Mouse (Mus musculus) midbrain, embryonic 12.5 days (tissue): ENCODE results near the gene Ppp2ca. TPM values are rescaled to one million over a fixed set of nuclear protein-coding genes. Genes with fewer than 3 reads are reported as not detected.
A peak's percentile ranks its signal among the peaks of the same experiment; 100 is the strongest.
"Not testable (repeated sequence)": the region's sequence is repeated elsewhere in the genome, so short reads cannot be mapped to it uniquely, and the experiment has no call there.

Experiments used
- ATAC-seq: fragments of 200-750 bp; cut with Nextera tagmentation; 2 replicates; pipeline ENCODE4 v1.8.0; 2017; ENCODE audit warnings: low read depth, moderate TSS enrichment, moderate library complexity; ENCODE audit not compliant: low FRiP score
- H3K27ac ChIP-seq: fragments of 300-500 bp; sonication (generic); replicated peaks from 2 replicates; pipeline ENCODE4 v1.5.1; 2016; ENCODE audit warnings: mild to moderate bottlenecking
- H3K27me3 ChIP-seq: fragments of 300-500 bp; sonication (generic); 2 replicates; pipeline ENCODE4 v1.6.1; 2016; ENCODE audit warnings: mild to moderate bottlenecking
- H3K36me3 ChIP-seq: fragments of 300-500 bp; sonication (generic); 2 replicates; pipeline ENCODE4 v1.6.1; 2016
- H3K4me1 ChIP-seq: fragments of 300-500 bp; sonication (generic); 2 replicates; pipeline ENCODE4 v1.6.1; 2016
- H3K4me2 ChIP-seq: fragments of 300-500 bp; sonication (generic); replicated peaks from 2 replicates; pipeline ENCODE4 v1.6.1; 2016; ENCODE audit warnings: mild to moderate bottlenecking, moderate library complexity
- H3K4me3 ChIP-seq: fragments of 300-500 bp; sonication (generic); 2 replicates; pipeline ENCODE4 v1.5.1; 2016; ENCODE audit warnings: mild to moderate bottlenecking
- H3K9ac ChIP-seq: fragments of 300-500 bp; sonication (generic); replicated peaks from 2 replicates; pipeline ENCODE4 v1.6.1; 2016; ENCODE audit warnings: mild to moderate bottlenecking, moderate library complexity
- H3K9me3 ChIP-seq: fragments of 300-500 bp; sonication (generic); 2 replicates; pipeline ENCODE4 v1.6.1; 2016; ENCODE audit warnings: mild to moderate bottlenecking
- WGBS: fragments of 180-500 bp; shearing (Covaris S2); methylation state at CpG from one replicate; pipeline ENCODE4 v1.1.7; 2016; 5-methylcytosine and 5-hydroxymethylcytosine counted together
- polyA plus RNA-seq: library from polyadenylated mRNA; unstranded; fragments of >200 nt; fragmentation: Nextera tagmentation; extraction: Ambion mirVana; gene quantifications from 2 replicates; pipeline ENCODE4 v1.2.1, GENCODE M21; 2016

Ppp2ca gene
- polyA plus RNA-seq, 1 experiment from 2014 or later: 128 TPM

DNA sequence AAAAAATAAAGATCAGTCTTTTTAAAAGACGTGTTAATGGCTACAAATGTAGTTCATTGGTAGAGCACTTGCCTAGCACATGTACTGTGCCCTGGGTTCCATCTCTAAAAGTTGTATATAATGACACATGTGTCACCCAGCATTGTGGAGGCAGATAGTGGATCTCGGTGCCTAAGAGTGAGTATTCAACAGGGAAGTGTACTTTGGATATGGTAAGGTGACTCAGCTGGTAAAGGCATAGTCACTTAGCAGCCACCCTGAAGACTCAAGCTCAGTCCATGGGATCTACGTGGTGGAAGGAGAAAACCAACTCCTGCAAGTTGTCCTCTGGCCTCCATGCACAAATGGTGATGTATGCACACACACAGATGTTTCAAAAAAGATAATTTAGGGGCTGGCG is 26.0 kb downstream of the Ppp2ca start:
- Histone ChIP-seq H3K9me3 (0 out of 2 replicates have a peak, but pooled peaks cover 4% of the 10 kb centered on the region), H3K4me3 (no peak overlapping the region), H3K27me3 (no peaks in the 10 kb centered on the region), H3K9ac (no peak overlapping the region), H3K4me1 (no peaks in the 10 kb centered on the region), H3K4me2 (no peak overlapping the region), H3K27ac (no peak overlapping the region), H3K36me3 (peaks cover 56% of the 10 kb centered on the region)
- no peak for ATAC-seq
- 92% methylated on average over 4 of the region's 4 CpGs for WGBS

DNA sequence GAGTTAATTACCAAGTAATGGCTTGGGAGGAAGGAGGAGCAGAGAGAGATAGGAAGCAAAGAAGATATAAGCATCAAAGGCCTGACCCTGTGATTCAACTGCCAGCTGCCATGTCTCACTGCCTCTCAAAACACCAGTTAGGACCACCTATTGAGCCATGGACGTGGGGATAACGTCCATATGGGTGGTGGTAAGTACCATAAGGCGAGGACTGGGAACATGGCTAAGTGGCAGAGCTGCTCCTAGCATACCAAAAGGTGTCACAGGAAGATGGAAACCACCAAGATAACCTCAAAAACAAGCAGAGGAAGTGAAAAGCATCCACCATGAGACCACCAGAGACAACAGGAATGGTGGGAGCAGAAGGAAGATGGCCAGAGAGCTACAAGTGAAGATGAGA is 28.7 kb downstream of the Ppp2ca start:
- peaks cover 32% of the 10 kb centered on the region for H3K36me3 ChIP-seq
- no peaks in the 10 kb centered on the region for H3K9me3 ChIP-seq
- WGBS: 80% methylated on average over 3 of the region's 3 CpGs
- no peak overlapping the region for H3K27ac ChIP-seq
- H3K4me3 ChIP-seq: no peak overlapping the region
- H3K4me1 ChIP-seq: no peaks in the 10 kb centered on the region
- ATAC-seq: no peak
- H3K4me2 ChIP-seq: no peak overlapping the region
- no peak overlapping the region for H3K9ac ChIP-seq
- no peaks in the 10 kb centered on the region for H3K27me3 ChIP-seq

DNA sequence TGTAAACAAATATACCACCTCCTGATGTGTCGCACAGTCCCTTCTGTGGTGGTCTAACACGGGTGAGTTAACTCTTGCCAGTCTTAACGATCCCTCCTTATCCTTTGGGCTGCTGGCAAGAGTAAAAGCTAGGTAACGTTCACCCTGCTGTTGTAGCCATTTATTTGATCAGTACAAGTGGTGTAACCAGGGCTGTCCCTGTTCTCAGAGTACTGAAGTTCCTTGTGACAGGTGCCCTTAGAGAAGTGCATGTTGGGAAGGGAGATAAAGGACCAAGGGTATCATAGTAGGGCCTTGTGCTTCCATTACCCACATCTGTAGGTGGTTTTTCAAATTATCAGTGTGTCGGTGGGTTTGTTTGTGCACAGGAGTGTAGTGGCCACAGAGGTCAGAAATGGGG is 29.3 kb downstream of the Ppp2ca start:
- Histone ChIP-seq H3K27ac (peak overlapping the region; percentile 52; the same call in 1 of the 2 replicates), H3K9me3 (no peaks in the 10 kb centered on the region), H3K36me3 (peaks cover 26% of the 10 kb centered on the region), H3K4me3 (no peak overlapping the region), H3K4me1 (no peaks in the 10 kb centered on the region), H3K9ac (no peak overlapping the region), H3K4me2 (no peak overlapping the region), H3K27me3 (no peaks in the 10 kb centered on the region)
- ATAC-seq: no peak
- WGBS: 74% methylated on average over 5 of the region's 5 CpGs

DNA sequence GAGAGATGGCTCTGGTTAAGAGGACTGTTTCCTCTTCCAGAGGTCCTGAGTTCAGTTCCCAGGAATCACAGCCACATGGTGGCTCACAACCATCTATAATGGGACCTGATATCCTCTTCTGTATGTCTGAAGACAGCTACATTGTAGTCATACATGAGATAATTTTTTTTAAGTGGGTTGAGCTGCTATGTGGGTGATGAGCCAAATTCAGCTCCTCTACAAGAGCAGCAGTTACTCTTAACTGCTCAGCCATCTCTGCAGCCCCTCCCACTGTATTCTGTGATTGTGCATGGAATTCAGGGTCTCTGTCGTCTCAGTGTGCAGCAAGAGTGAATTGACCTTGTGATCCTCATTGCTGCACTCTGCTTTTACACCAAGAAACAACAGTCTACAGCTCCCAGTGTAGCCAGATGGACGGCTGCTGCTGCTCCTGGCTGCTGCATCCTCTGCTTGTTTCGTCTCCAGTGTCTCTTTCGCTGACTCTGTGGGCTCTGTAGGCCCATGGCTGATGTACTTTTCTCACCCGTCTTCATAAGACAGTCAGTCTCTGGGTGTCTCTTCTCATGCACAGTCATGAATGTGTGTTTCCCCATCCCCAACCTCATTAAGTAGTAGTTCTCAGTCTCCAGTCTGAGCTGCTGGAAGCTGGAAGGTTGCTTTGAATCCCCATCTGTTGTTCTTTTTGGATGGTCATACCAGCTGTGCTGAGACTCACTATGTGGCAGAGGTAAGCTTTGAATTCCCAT is 30.0 kb downstream of the Ppp2ca start:
- Histone ChIP-seq H3K4me3 (no peak overlapping the region), H3K27ac (peak overlapping the region; percentile 52), H3K4me1 (no peaks in the 10 kb centered on the region), H3K9me3 (no peaks in the 10 kb centered on the region), H3K4me2 (no peak overlapping the region), H3K9ac (no peak overlapping the region), H3K27me3 (no peaks in the 10 kb centered on the region), H3K36me3 (peaks cover 20% of the 10 kb centered on the region)
- 68% methylated on average over 5 of the region's 5 CpGs for WGBS
- no peak for ATAC-seq

DNA sequence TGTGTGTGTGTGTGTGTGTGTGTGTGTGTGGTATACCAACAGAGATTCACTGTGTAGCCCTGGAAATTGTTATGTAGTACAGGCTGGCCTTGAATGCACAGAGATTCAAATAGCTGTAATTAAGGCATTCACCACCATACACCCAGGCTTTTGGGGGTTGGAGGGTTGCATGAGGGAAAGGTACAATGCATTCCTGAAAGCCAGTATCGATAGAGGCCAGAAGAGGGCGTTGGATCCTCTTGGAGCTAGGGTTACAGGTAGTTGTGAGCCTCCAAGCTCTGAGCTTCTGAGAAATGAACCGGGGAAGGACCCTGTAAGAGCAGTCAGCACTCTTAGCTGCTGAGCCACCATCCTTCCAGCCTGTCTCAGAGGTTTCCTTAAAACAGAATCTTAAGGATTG is 30.7 kb downstream of the Ppp2ca start:
- Histone ChIP-seq H3K27me3 (no peaks in the 10 kb centered on the region), H3K36me3 (peaks cover 15% of the 10 kb centered on the region), H3K9ac (no peak overlapping the region), H3K9me3 (0 out of 2 replicates have a peak, but pooled peaks cover 2% of the 10 kb centered on the region), H3K4me3 (no peak overlapping the region), H3K27ac (0 out of 2 replicates have a peak overlapping the region, but pooled peaks have one; percentile 52), H3K4me2 (no peak overlapping the region), H3K4me1 (no peaks in the 10 kb centered on the region)
- no peak for ATAC-seq
- 31% methylated on average over 3 of the region's 3 CpGs for WGBS

DNA sequence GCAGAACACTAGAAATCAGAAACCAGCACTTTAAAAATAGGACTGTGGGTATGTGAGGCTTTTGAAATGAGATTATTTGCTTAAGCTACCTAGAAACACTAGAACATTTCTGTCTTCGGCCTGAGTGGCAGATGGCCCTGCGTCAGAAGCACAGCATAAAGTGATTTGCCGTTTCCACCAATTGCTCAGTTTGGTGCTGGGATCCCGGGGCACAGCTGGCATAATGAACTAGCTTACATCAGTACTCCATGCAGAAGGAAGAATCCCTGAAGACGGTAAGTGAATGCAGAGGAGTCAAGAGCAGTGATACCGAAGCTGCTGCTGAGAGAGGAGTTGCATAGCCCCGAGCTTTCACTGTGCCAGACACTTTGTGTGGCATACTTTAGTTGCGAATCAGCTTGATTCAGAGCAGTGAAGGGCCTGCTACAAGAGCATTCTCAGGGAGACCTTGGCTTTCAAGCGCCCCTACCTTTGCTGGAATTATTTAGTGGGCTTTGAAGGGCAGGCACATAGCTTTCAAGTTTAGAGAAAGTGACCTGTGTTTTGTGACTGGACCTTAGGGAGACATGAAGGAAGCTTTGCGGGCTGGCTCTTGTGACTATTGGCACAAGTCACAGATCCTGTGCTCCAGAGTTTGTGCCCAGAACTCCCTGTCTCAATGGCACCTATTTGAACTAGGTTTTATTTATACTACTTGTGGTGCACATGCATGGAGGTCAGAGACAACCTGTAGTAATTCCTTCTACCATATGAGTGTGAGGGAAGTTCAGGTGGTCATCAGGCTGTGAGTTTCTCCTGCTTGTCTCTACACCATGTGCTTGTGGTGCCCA is 31.4 kb downstream of the Ppp2ca start:
- H3K9me3 ChIP-seq: 0 out of 2 replicates have a peak, but pooled peaks cover 2% of the 10 kb centered on the region
- no peak overlapping the region for H3K4me2 ChIP-seq
- H3K36me3 ChIP-seq: peaks cover 8% of the 10 kb centered on the region
- no peaks in the 10 kb centered on the region for H3K27me3 ChIP-seq
- 80% methylated on average over 10 of the region's 10 CpGs for WGBS
- no peak overlapping the region for H3K4me3 ChIP-seq
- no peak overlapping the region for H3K9ac ChIP-seq
- H3K4me1 ChIP-seq: no peaks in the 10 kb centered on the region
- H3K27ac ChIP-seq: no peak overlapping the region
- ATAC-seq: no peak

DNA sequence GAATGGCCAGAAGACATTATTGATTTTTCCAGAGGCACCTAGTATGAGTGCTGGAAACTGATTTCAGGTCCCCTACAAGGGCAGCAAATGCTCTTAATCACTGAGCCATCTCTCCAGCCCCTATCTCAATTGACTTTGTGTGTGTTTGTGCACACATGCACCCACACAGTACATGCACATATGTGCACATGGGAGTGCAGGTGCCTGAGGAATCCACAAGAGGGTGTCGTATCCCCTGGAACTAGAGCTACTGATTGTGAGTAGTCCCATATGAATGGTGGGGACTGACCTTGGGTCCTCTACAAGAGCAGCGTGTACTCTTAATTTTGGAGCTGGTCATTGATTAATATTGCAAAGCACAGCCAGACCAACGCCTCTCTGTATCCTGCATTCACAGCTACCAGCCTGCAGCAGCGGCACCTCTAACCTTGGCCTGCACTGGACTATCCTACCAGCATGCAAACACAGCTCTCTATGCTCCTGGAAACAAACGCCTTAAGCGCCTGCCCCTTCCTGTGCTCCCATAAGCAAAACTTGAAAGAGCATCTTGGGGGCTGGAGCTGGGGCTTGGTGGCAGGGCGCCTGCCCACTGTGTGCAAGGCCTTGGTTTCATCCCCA is 32.1 kb downstream of the Ppp2ca start:
- no peaks in the 10 kb centered on the region for H3K27me3 ChIP-seq
- no peak overlapping the region for H3K4me2 ChIP-seq
- WGBS: 86% methylated on average over 7 of the region's 7 CpGs
- H3K9ac ChIP-seq: no peak overlapping the region
- no peak for ATAC-seq
- H3K9me3 ChIP-seq: peaks cover 8% of the 10 kb centered on the region; the same call in 1 of the 2 replicates
- 0 out of 2 replicates have a peak, but pooled peaks cover 1% of the 10 kb centered on the region for H3K36me3 ChIP-seq
- no peaks in the 10 kb centered on the region for H3K4me1 ChIP-seq
- H3K27ac ChIP-seq: no peak overlapping the region
- no peak overlapping the region for H3K4me3 ChIP-seq

DNA sequence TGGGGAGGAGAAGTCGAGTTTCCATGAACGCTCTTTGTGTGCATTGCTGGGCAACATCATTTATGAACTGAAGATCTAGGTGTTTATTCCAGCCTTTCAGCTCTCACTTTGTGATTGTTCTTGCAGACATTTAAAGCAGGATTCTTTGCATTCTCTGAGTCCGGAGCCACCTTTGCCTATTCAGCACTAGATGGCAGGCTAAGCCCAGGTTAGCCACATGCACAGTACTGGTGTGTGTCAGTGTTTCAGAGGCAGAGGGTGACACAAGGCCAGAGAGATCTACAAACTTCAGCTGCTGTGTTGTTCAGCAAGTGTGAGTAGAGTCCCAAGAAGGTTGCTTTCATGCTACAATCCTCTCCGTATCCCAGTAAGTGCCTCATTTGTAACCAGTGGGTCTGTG is 45.2 kb downstream of the Ppp2ca start:
- not testable (repeated sequence) for H3K27ac ChIP-seq, H3K4me1 ChIP-seq, H3K9ac ChIP-seq, H3K4me2 ChIP-seq, H3K4me3 ChIP-seq, H3K9me3 ChIP-seq, H3K27me3 ChIP-seq, ATAC-seq, H3K36me3 ChIP-seq
- WGBS: 49% methylated on average over 4 of the region's 4 CpGs

DNA sequence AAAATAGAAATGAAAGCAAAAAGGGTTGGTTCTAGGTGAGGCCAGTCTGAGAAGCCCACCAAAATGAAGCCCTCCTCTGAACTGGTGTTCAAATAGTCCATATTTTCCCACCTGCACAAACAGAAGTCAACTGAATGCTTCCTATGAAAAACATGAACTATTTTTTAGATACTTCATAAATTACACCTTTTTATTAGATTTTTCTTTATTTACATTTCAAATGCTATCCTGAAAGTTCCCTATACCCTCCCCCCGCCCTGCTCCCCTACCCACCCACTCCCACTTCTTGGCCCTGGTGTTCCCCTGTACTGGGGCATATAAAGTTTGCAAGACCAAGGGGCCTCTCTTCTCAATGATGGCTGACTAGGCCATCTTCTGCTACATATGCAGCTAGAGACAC is 46.9 kb downstream of the Ppp2ca start, which contains the start of gene Olfr1373:
Gene Olfr1373, minus strand, starts transcription at position 101 of the 400 bp plus-strand sequence.
- not testable (repeated sequence) for H3K4me3 ChIP-seq, H3K27ac ChIP-seq, H3K4me2 ChIP-seq, ATAC-seq, H3K4me1 ChIP-seq, H3K9ac ChIP-seq, H3K27me3 ChIP-seq, H3K36me3 ChIP-seq, H3K9me3 ChIP-seq
- 93% methylated on average over 1 of the region's 1 CpGs for WGBS

DNA sequence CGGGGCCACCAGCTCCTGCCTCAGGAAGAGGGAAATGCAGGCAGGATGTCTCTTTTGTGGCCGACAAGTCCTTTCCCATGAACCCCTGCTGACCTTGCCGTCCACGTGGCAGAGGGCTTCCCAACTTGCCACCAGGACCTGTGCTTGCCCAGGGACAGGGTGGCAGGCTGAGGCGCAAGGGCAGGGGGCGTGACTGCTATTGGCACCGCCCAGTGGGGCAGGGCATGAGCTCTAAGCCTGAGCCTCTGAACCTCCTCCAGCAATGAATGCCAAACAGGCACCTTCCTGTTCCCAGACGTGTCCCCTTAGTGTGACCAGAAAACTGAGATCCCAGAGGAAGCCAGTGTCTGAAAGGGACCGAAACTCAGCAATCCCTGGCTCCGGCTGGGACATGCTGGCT is 65.4 kb downstream of the Ppp2ca start:
- Histone ChIP-seq H3K27ac (no peak overlapping the region), H3K27me3 (peaks cover 42% of the 10 kb centered on the region), H3K36me3 (no peaks in the 10 kb centered on the region), H3K9me3 (no peaks in the 10 kb centered on the region), H3K9ac (no peak overlapping the region), H3K4me3 (no peak overlapping the region), H3K4me2 (no peak overlapping the region), H3K4me1 (0 out of 2 replicates have a peak, but pooled peaks cover 4% of the 10 kb centered on the region)
- ATAC-seq: no peak
- 43% methylated on average over 10 of the region's 10 CpGs for WGBS

DNA sequence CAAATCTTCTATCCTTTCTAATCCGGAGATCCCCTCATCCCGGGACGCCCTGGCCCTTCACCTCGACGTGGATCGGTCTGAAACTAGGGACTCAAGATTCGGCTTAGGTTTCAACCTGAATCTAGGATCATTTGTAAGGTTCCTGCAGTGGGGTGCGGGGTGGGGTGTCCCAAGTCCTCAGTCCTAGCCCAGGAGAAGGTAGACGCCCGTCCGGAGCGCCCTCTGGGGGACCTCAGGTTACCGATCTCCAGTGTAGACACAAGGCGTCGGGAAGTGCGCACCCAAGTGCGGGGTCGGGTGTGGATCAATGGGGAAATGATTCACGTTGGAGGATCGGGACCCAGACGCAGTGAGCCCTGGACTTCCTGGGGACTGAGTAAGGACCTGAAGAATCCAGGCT is 68.6 kb downstream of the Ppp2ca start:
- Histone ChIP-seq H3K9ac (no peak overlapping the region), H3K27ac (no peak overlapping the region), H3K4me3 (no peak overlapping the region), H3K4me1 (0 out of 2 replicates have a peak, but pooled peaks cover 4% of the 10 kb centered on the region), H3K27me3 (peaks cover 60% of the 10 kb centered on the region), H3K4me2 (peak overlapping the region; percentile 17; the same call in 1 of the 2 replicates), H3K9me3 (no peaks in the 10 kb centered on the region), H3K36me3 (no peaks in the 10 kb centered on the region)
- no peak for ATAC-seq
- 2% methylated on average over 21 of the region's 21 CpGs for WGBS

DNA sequence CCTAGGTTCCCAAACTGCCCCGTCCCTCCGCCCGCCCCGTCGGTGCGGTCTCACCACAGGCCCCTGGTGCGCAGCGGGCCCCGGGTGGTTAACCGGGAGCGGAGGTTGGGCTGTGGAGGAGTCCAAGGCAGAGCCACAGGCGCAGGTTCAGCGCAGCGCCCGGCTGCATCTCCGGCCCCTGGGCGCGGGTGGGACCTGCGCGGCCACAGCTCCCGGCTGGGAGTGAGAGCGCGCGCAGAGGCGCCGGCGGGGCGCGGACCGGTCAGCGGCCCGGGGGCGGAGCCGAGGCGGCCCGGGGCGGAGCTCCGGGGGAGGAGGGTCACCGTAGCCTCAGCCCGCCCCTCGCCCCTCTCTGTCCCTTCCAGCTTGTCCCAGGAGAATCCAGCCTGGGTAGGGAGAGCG is 69.4 kb downstream of the Ppp2ca start:
- not testable (repeated sequence) for H3K36me3 ChIP-seq, H3K27ac ChIP-seq, H3K9ac ChIP-seq, H3K9me3 ChIP-seq, H3K4me1 ChIP-seq
- H3K4me2 ChIP-seq: peak overlapping the region; percentile 66
- peak overlapping the region; percentile 43 for H3K4me3 ChIP-seq
- peak; percentile 75 for ATAC-seq
- H3K27me3 ChIP-seq: peaks cover 60% of the 10 kb centered on the region
- under 1% methylated on average over 35 of the region's 42 CpGs for WGBS
